11 mouse cellular contexts compared by ENCODE assay signal in genomic region chr7:143367366-143368266, GRCm38 (mm10).
DNase-seq lines count a peak whose midpoint lies in the region; ATAC-seq lines count a peak whose summit lies in the region.
"Had no signal": no experiment of that assay in that cellular context is flagged by ENCODE, and none has a peak within 500 bp of the region (broad histone marks: within the 10 kb centered on the region; RNA-seq: fewer than 3 reads in every experiment).

No protein-coding gene starts in this region.

- H3K36me3 ChIP-seq in heart, embryonic 15.5 days = no peaks in the 10 kb centered on the region
- H3K36me3 ChIP-seq: embryonic facial prominence, embryonic 12.5 days; neural tube, embryonic 12.5 days had no signal

- no peaks in the 10 kb centered on the region for H3K27me3 ChIP-seq in heart, embryonic 15.5 days
- H3K27me3 ChIP-seq: embryonic facial prominence, embryonic 12.5 days; neural tube, embryonic 12.5 days had no signal

- peaks cover 72% of the 10 kb centered on the region for H3K4me1 ChIP-seq in heart, embryonic 15.5 days (replicated peaks)

- no peaks in the 10 kb centered on the region for H3K9me3 ChIP-seq in heart, embryonic 15.5 days (replicated peaks)
- H3K9me3 ChIP-seq: embryonic facial prominence, embryonic 12.5 days; neural tube, embryonic 12.5 days had no signal

- peak overlapping the region; percentile 17; the same call in 1 of the 2 replicates for H3K27ac ChIP-seq in heart, embryonic 15.5 days
- H3K27ac ChIP-seq: embryonic facial prominence, embryonic 12.5 days; neural tube, embryonic 12.5 days had no signal

- WGBS in heart, embryonic 15.5 days = 45% methylated on average over 20 of the region's 20 CpGs

- peak overlapping the region; percentile 44 for H3K4me2 ChIP-seq in heart, embryonic 15.5 days
- H3K4me2 ChIP-seq: embryonic facial prominence, embryonic 12.5 days; neural tube, embryonic 12.5 days had no signal

- no peak overlapping the region for H3K9ac ChIP-seq in heart, embryonic 15.5 days
- H3K9ac ChIP-seq: embryonic facial prominence, embryonic 12.5 days; neural tube, embryonic 12.5 days had no signal

- ATAC-seq in heart, embryonic 15.5 days (replicated peaks; ENCODE audit: insufficient number of reproducible peaks, insufficient read depth, low FRiP score, low read depth) = no peak

- DNase-seq in heart, postnatal 4 days = no peak
- DNase-seq in Muller cell, postnatal 12 days (ENCODE audit: inconsistent ontology term) = peak; percentile 84
- DNase-seq in induced T-regulatory cell, adult 2 months (ENCODE audit: low read depth) = peak; percentile 25
- DNase-seq in lung, postnatal 14 days = peak; percentile 18
- DNase-seq in frontal cortex, postnatal 14 days (ENCODE audit: low spot score in 2 of 2) = no peak
- DNase-seq in layer of hippocampus, adult 9-10 months (ENCODE audit: low spot score) = no peak
- no peak for DNase-seq in right cerebral cortex, postnatal 4 days
- DNase-seq: thymus, postnatal 36 days had no signal

- H3K4me3 ChIP-seq in heart, embryonic 15.5 days = no peak overlapping the region
- H3K4me3 ChIP-seq: embryonic facial prominence, embryonic 12.5 days; neural tube, embryonic 12.5 days had no signal

Comparison
In these comparisons a context has a peak if more than half of its experiments do, and no peak if none do; other contexts are left out.
1. DNase-seq: peak in Muller cell, postnatal 12 days (single experiment), induced T-regulatory cell, adult 2 months (single experiment) and lung, postnatal 14 days (single experiment); none in heart, postnatal 4 days (single experiment), frontal cortex, postnatal 14 days (0 of 2), layer of hippocampus, adult 9-10 months (single experiment) and right cerebral cortex, postnatal 4 days (single experiment).